Mouse (Mus musculus) ES-Bruce4 (cell line): ENCODE data around the gene Dpysl4. TPM values are rescaled to one million over a fixed set of nuclear protein-coding genes. Genes with fewer than 3 reads are reported as not detected.

ENCODE experiments used
- H3K27ac ChIP-seq: 2 replicates; pipeline ENCODE4 v1.5.1; 2012; ENCODE audit warnings: low read length, inconsistent platforms; ENCODE audit not compliant: insufficient read depth
- H3K27me3 ChIP-seq: 2 replicates; pipeline ENCODE4 v1.6.1; 2012; ENCODE audit warnings: mild to moderate bottlenecking, low read length, inconsistent platforms; ENCODE audit not compliant: control insufficient read depth, poor library complexity, insufficient read depth, severe bottlenecking
- H3K36me3 ChIP-seq: 2 replicates; pipeline ENCODE4 v1.6.1; 2012; ENCODE audit warnings: inconsistent platforms, mild to moderate bottlenecking, low read length, moderate library complexity; ENCODE audit not compliant: control insufficient read depth, poor library complexity, insufficient read depth, severe bottlenecking
- H3K4me1 ChIP-seq: one replicate; pipeline ENCODE4 v1.8.1; 2011; ENCODE audit warnings: low read length; ENCODE audit not compliant: control insufficient read depth, insufficient read depth
- H3K4me3 ChIP-seq: 2 replicates; pipeline ENCODE4 v1.5.1; 2011; ENCODE audit warnings: low read depth, mild to moderate bottlenecking, low read length
- H3K9ac ChIP-seq: 2 replicates; pipeline ENCODE4 v1.6.1; 2012; ENCODE audit warnings: low read depth, mild to moderate bottlenecking, inconsistent platforms; ENCODE audit not compliant: poor library complexity, severe bottlenecking
- H3K9me3 ChIP-seq: replicated peaks from 2 replicates; pipeline ENCODE4 v1.6.1; 2012; ENCODE audit warnings: mild to moderate bottlenecking, low read length, inconsistent platforms; ENCODE audit not compliant: control insufficient read depth, poor library complexity, insufficient read depth, severe bottlenecking
- CTCF ChIP-seq: IDR thresholded peaks from one replicate; pipeline ENCODE4 v1.8.1; 2011; ENCODE audit warnings: low read depth, low read length
- EP300 ChIP-seq: IDR thresholded peaks from 2 replicates; pipeline ENCODE4 v1.6.1; 2011; ENCODE audit warnings: low read depth, low read length; ENCODE audit not compliant: insufficient read depth
- POLR2A ChIP-seq: IDR thresholded peaks from one replicate; pipeline ENCODE4 v1.8.1; 2011; ENCODE audit warnings: low read length; ENCODE audit not compliant: insufficient read depth
- polyA plus RNA-seq: library from polyadenylated mRNA; stranded (reverse); fragments of >200 nt; gene quantifications from 2 replicates; pipeline ENCODE4 v1.2.4, GENCODE M21; 2011; ENCODE audit warnings: low read depth; ENCODE audit not compliant: missing spikeins, insufficient read depth, insufficient read length

Gene Dpysl4
- polyA plus RNA-seq, 1 experiment: 2.1 TPM

GRCm38 (mm10) chr7:139101826-139102225 lies 16.0 kb downstream of the Dpysl4 start:
- H3K36me3 ChIP-seq: no peaks in the 10 kb centered on the region
- no peak overlapping the region for H3K27ac ChIP-seq
- H3K4me3 ChIP-seq: no peak overlapping the region
- no peak overlapping the region for H3K9ac ChIP-seq
- H3K9me3 ChIP-seq: no peaks in the 10 kb centered on the region
- H3K4me1 ChIP-seq: no peaks in the 10 kb centered on the region
- TF ChIP-seq POLR2A: no peak
- TF ChIP-seq CTCF: no peak
- TF ChIP-seq EP300: no peak
- H3K27me3 ChIP-seq: no peaks in the 10 kb centered on the region

GRCm38 (mm10) chr7:139103960-139104381 lies 18.2 kb downstream of the Dpysl4 start:
- Histone ChIP-seq H3K27me3 (no peaks in the 10 kb centered on the region), H3K4me3 (no peak overlapping the region), H3K9me3 (no peaks in the 10 kb centered on the region), H3K27ac (no peak overlapping the region), H3K4me1 (no peaks in the 10 kb centered on the region), H3K36me3 (no peaks in the 10 kb centered on the region), H3K9ac (no peak overlapping the region)
- TF ChIP-seq EP300 (no peak), CTCF (peak; percentile 27), POLR2A (no peak)

GRCm38 (mm10) chr7:139105076-139105475 lies 19.3 kb downstream of the Dpysl4 start:
- Histone ChIP-seq H3K4me3 (no peak overlapping the region), H3K4me1 (no peaks in the 10 kb centered on the region), H3K36me3 (no peaks in the 10 kb centered on the region), H3K27ac (no peak overlapping the region), H3K9ac (no peak overlapping the region), H3K27me3 (no peaks in the 10 kb centered on the region), H3K9me3 (no peaks in the 10 kb centered on the region)
- TF ChIP-seq POLR2A (no peak), CTCF (no peak), EP300 (no peak)

DNA sequence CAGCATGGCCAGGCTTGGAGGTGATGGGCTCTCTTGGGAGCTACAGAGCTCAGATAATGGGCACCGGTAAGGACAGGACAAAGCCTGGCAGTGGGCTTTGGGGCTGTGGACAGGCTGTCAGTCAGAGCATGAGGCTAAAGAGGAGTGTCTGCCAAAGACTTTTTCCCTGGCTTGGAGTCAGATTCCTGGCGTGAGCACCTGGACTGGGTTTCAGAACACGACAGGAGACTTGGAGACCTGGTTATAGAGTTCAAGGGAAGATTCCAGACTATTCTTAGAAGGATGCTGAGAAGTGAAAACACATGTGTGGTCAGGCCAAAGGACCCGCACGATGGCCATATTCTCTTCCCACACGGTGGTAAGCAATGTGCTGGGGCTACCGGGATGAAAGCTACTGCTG lies 19.9 kb downstream of the Dpysl4 start:
- Histone ChIP-seq H3K9me3 (no peaks in the 10 kb centered on the region), H3K9ac (no peak overlapping the region), H3K27ac (no peak overlapping the region), H3K4me3 (no peak overlapping the region), H3K27me3 (no peaks in the 10 kb centered on the region), H3K36me3 (no peaks in the 10 kb centered on the region), H3K4me1 (no peaks in the 10 kb centered on the region)
- TF ChIP-seq EP300 (no peak), POLR2A (no peak), CTCF (no peak)

DNA sequence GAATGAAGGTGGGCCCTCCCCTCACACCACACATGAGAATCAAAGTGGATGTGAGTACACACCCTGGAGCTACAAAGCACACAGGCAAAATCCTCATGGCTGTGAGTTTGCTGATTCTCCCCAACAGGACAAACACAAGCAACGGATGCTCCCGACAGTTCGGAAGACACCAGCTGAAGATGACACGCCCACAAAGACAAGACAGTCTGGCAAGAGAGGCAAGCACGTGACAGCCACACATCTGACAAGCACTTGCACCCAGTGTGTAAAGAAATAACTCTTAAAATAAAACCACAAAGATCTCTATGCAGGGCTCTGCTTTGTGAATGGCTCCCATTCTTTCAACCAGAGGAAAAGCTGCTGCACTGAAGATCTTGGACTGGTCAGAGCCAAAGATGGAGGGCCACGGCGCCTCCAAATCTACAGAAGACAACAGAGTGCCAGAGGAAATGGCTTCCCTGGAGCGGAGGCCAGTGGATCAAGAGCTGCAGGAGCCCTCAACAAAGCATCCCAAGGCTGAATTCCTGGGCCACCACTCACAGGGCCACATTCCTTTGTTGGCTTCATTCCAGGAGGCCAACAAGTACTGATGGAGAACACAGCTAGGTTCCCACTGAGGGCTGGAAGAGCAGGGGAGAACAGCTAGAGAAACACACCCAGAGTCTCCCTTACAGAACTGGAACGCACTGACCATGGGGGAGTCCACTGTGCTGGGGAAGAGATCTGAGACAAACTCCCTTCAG lies 22.3 kb downstream of the Dpysl4 start:
- Histone ChIP-seq H3K36me3 (no peaks in the 10 kb centered on the region), H3K27me3 (no peaks in the 10 kb centered on the region), H3K9ac (no peak overlapping the region), H3K9me3 (no peaks in the 10 kb centered on the region), H3K4me1 (no peaks in the 10 kb centered on the region), H3K4me3 (no peak overlapping the region), H3K27ac (no peak overlapping the region)
- TF ChIP-seq CTCF: no peak
- TF ChIP-seq POLR2A: no peak
- TF ChIP-seq EP300: no peak

DNA sequence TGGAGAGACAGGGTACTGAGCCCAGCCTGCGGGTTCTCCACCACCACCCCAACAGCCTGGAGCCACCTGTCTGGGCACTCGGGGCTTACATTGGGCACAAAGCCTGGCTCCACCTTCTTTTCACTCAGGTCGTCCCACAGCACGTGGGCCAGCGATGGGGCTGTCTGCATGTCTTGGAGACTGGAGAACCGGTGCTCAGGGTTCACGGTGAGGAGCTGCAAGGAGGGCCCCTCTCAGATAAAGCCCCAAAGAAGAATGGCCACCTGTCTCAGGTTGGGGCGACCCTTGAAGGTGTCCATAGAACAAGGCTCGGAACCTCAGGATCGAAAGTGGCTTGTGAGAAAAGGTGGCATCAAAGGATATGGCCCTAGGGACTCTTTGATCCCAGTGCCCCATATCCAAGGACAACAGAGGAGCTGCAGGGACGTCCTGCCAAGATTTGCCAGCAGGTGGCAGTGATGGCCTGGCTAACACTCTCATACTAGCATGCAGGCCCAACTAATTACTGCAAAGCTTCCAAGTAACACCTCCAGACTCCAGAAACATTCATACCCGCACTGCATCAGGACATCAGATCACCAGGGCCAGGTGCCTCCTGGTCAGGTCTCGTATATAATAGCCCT lies 33.5 kb downstream of the Dpysl4 start:
- Histone ChIP-seq H3K36me3 (no peaks in the 10 kb centered on the region), H3K27ac (no peak overlapping the region), H3K4me3 (no peak overlapping the region), H3K9me3 (no peaks in the 10 kb centered on the region), H3K9ac (no peak overlapping the region), H3K27me3 (no peaks in the 10 kb centered on the region), H3K4me1 (no peaks in the 10 kb centered on the region)
- TF ChIP-seq POLR2A: no peak
- no peak for TF ChIP-seq EP300
- peak; percentile 91 for TF ChIP-seq CTCF
